Mouse (Mus musculus) liver, postnatal 0 days (tissue): ENCODE data around the gene Dnah8. TPM values are rescaled to one million over a fixed set of nuclear protein-coding genes. Genes with fewer than 3 reads are reported as not detected.

Experiments
- ATAC-seq: fragments of 200-750 bp; cut with Nextera tagmentation; 2 replicates; pipeline ENCODE4 v1.8.0; 2017; ENCODE audit warnings: mild to moderate bottlenecking, moderate library complexity
- DNase-seq: peaks from one replicate; pipeline ENCODE4 v3.0.0-alpha.2; 2016
- H3K27ac ChIP-seq: fragments of 300-500 bp; sonication (generic); 2 replicates; pipeline ENCODE4 v1.5.1; 2014; ENCODE audit warnings: antibody characterized with exemption, moderate library complexity, mild to moderate bottlenecking, low read depth
- H3K27me3 ChIP-seq: fragments of 300-500 bp; sonication (generic); 2 replicates; pipeline ENCODE4 v1.6.1; 2014; ENCODE audit warnings: low read length, control low read depth, mixed read lengths; ENCODE audit not compliant: insufficient read depth
- H3K36me3 ChIP-seq: fragments of 300-500 bp; sonication (generic); replicated peaks from 2 replicates; pipeline ENCODE4 v1.6.1; 2014; ENCODE audit warnings: mild to moderate bottlenecking, control low read depth, low read length, moderate library complexity, mixed read lengths; ENCODE audit not compliant: insufficient read depth
- H3K4me1 ChIP-seq: fragments of 300-500 bp; sonication (generic); 2 replicates; pipeline ENCODE4 v1.6.1; 2014; ENCODE audit warnings: antibody characterized with exemption, mild to moderate bottlenecking, control low read depth; ENCODE audit not compliant: insufficient read depth
- H3K4me2 ChIP-seq: fragments of 300-500 bp; sonication (generic); 2 replicates; pipeline ENCODE4 v1.6.1; 2014; ENCODE audit warnings: low read depth, mild to moderate bottlenecking, low read length, moderate library complexity, mixed read lengths
- H3K4me3 ChIP-seq: fragments of 300-500 bp; sonication (generic); 2 replicates; pipeline ENCODE4 v1.5.1; 2014; ENCODE audit warnings: low read depth, low read length
- H3K9ac ChIP-seq: fragments of 300-500 bp; sonication (generic); replicated peaks from 2 replicates; pipeline ENCODE4 v1.6.1; 2014; ENCODE audit warnings: mild to moderate bottlenecking, moderate library complexity
- H3K9me3 ChIP-seq: fragments of 300-500 bp; sonication (generic); 2 replicates; pipeline ENCODE4 v1.6.1; 2016; ENCODE audit warnings: mild to moderate bottlenecking, control low read depth, low read length, mixed read lengths
- CTCF ChIP-seq: sonication (generic); IDR thresholded peaks from 2 replicates; pipeline ENCODE4 v1.5.1; 2016; ENCODE audit warnings: antibody characterized with exemption, low read depth
- EP300 ChIP-seq: IDR thresholded peaks from 2 replicates; pipeline ENCODE4 v1.6.1; 2016; ENCODE audit warnings: antibody characterized with exemption, low read depth, mild to moderate bottlenecking
- WGBS: fragments of 180-500 bp; shearing (Covaris S2); extraction: QIAGEN DNeasy Blood & Tissue Kit; methylation state at CpG from one replicate; pipeline ENCODE4 v1.1.7; 2014; ENCODE audit not compliant: insufficient replicate concordance; 5-methylcytosine and 5-hydroxymethylcytosine counted together
- polyA plus RNA-seq: library from polyadenylated mRNA; unstranded; fragments of >200 nt; fragmentation: Nextera tagmentation; extraction: Ambion mirVana; gene quantifications from 2 replicates; pipeline ENCODE4 v1.2.1, GENCODE M21; 2015

Dnah8 gene
- polyA plus RNA-seq, 1 experiment from 2014 or later, result 0.63 TPM

DNA sequence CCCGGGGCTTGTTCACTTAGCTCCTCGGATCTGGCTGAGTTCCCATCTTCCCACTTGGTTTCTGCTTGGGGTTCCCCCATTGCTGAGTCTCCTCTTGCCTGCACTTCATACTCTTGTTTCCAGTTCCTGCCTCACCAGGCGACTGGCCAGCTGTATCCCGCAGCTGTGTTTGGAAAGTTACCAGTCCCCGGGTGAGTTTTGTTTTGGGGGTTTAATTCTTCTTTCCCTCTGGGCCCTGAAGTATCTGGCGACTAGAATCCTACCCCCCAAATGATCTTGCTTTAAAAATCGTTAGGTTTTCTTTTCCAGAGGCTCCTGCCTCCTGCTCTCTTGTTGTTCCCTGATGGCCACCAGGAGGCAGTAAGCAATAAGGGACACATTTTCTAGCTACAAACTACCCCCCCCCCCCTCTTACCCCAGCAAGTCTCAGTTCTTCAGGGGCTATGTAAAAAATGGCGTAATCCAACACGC is 220.2 kb downstream of the Dnah8 start:
- no peaks in the 10 kb centered on the region for H3K27me3 ChIP-seq
- H3K4me2 ChIP-seq, result no peak overlapping the region
- WGBS, result 50% methylated on average over 9 of the region's 9 CpGs
- H3K9me3 ChIP-seq, result no peaks in the 10 kb centered on the region
- DNase-seq (no peak), ATAC-seq (no peak)
- H3K27ac ChIP-seq, result no peak overlapping the region
- no peak overlapping the region for H3K9ac ChIP-seq
- no peak overlapping the region for H3K4me3 ChIP-seq
- peaks cover 4% of the 10 kb centered on the region for H3K4me1 ChIP-seq
- H3K36me3 ChIP-seq, result no peaks in the 10 kb centered on the region
- peak; percentile 54 for TF ChIP-seq CTCF
- no peak for TF ChIP-seq EP300

- H3K9ac ChIP-seq, result no peak overlapping the region
- no peak overlapping the region for H3K4me2 ChIP-seq
- ATAC-seq (no peak), DNase-seq (no peak)
- H3K4me1 ChIP-seq, result no peaks in the 10 kb centered on the region; the same call in 1 of the 2 replicates
- no peak overlapping the region for H3K4me3 ChIP-seq
- H3K27me3 ChIP-seq, result no peaks in the 10 kb centered on the region
- no peaks in the 10 kb centered on the region for H3K36me3 ChIP-seq
- no peaks in the 10 kb centered on the region for H3K9me3 ChIP-seq
- TF ChIP-seq EP300 (no peak), CTCF (no peak)
- WGBS, result 78% methylated on average over 7 of the region's 7 CpGs
- no peak overlapping the region for H3K27ac ChIP-seq
Measured at GRCm38 (mm10) chr17:30847498-30847897, 223.3 kb downstream of the Dnah8 start.

- Histone ChIP-seq H3K4me3 (no peak overlapping the region), H3K4me1 (no peaks in the 10 kb centered on the region), H3K4me2 (no peak overlapping the region), H3K9me3 (no peaks in the 10 kb centered on the region), H3K36me3 (no peaks in the 10 kb centered on the region), H3K27ac (no peak overlapping the region), H3K9ac (no peak overlapping the region), H3K27me3 (no peaks in the 10 kb centered on the region)
- TF ChIP-seq EP300 (no peak), CTCF (no peak)
- ATAC-seq (no peak), DNase-seq (no peak)
- 83% methylated on average over 5 of the region's 5 CpGs for WGBS
Measured at GRCm38 (mm10) chr17:30848086-30848485, 223.9 kb downstream of the Dnah8 start.

GRCm38 (mm10) chr17:30848804-30849203 is 224.7 kb downstream of the Dnah8 start:
- no peak for ATAC-seq
- Histone ChIP-seq H3K4me3 (no peak overlapping the region), H3K36me3 (no peaks in the 10 kb centered on the region), H3K9ac (no peak overlapping the region), H3K9me3 (no peaks in the 10 kb centered on the region), H3K4me1 (no peaks in the 10 kb centered on the region), H3K4me2 (no peak overlapping the region), H3K27ac (no peak overlapping the region), H3K27me3 (no peaks in the 10 kb centered on the region)
- TF ChIP-seq CTCF, result no peak
- no peak for TF ChIP-seq EP300
- 80% methylated on average over 6 of the region's 6 CpGs for WGBS
- no peak for DNase-seq

GRCm38 (mm10) chr17:30849813-30850212 is 225.7 kb downstream of the Dnah8 start:
- DNase-seq (no peak), ATAC-seq (no peak)
- 88% methylated on average over 12 of the region's 12 CpGs for WGBS
- H3K9ac ChIP-seq, result no peak overlapping the region
- no peaks in the 10 kb centered on the region for H3K4me1 ChIP-seq
- TF ChIP-seq CTCF, result no peak
- H3K36me3 ChIP-seq, result no peaks in the 10 kb centered on the region
- H3K27ac ChIP-seq, result no peak overlapping the region
- no peaks in the 10 kb centered on the region for H3K9me3 ChIP-seq
- H3K4me3 ChIP-seq, result no peak overlapping the region
- no peaks in the 10 kb centered on the region for H3K27me3 ChIP-seq
- no peak overlapping the region for H3K4me2 ChIP-seq

DNA sequence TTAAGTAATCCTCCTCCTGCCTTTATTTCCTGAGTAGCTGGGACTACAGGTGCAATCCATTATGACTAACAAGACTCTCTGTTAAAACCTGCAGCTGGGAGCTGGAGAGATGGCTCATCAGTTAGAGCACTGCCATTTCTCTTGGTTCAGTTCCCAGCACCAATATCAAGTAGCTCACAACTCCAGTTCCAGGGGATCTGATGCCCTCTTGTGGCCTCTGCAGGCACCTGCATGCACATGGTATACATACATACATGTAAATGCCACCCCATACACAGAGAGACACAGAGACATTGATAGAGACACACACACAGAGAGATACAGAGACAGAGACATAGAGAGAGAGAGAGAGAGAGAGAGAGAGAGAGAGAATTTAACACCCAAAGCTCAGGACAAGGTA is 228.2 kb downstream of the Dnah8 start:
- H3K27me3 ChIP-seq, result no peaks in the 10 kb centered on the region
- no peak for ATAC-seq
- H3K4me3 ChIP-seq, result no peak overlapping the region
- TF ChIP-seq CTCF (peak; percentile 18; the same call in 1 of the 2 replicates), EP300 (no peak)
- no peaks in the 10 kb centered on the region for H3K9me3 ChIP-seq
- no peak overlapping the region for H3K9ac ChIP-seq
- H3K4me1 ChIP-seq, result no peaks in the 10 kb centered on the region
- no peaks in the 10 kb centered on the region for H3K36me3 ChIP-seq
- H3K4me2 ChIP-seq, result no peak overlapping the region
- no peak overlapping the region for H3K27ac ChIP-seq
- no peak for DNase-seq

DNA sequence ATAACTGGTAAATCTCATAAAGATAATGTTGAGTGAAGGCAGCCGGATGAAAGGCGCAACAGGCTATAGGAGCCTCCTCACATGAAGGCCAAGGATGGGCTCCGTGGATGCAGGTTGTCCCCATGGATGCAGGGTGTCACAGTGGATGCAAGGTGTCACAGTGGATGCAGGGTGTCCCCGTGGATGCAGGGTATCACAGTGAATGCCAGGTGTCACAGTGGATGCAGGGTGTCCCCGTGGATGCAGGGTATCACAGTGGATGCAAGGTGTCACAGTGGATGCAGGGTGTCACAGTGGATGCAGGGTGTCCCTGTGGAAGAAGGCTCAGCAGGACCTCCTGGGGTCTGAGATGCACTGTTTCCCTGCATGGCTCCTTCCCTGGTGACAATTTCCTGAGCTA is 233.2 kb downstream of the Dnah8 start:
- H3K4me1 ChIP-seq, result no peaks in the 10 kb centered on the region
- TF ChIP-seq EP300 (no peak), CTCF (no peak)
- no peaks in the 10 kb centered on the region for H3K36me3 ChIP-seq
- WGBS, result 78% methylated on average over 5 of the region's 5 CpGs
- H3K4me2 ChIP-seq, result no peak overlapping the region
- H3K27ac ChIP-seq, result no peak overlapping the region
- no peaks in the 10 kb centered on the region for H3K9me3 ChIP-seq
- DNase-seq, result no peak
- H3K27me3 ChIP-seq, result no peaks in the 10 kb centered on the region
- no peak overlapping the region for H3K9ac ChIP-seq
- no peak overlapping the region for H3K4me3 ChIP-seq
- ATAC-seq, result no peak
